Mouse (Mus musculus) megakaryocyte-erythroid progenitor cell, adult 5-6 weeks (primary cell): ENCODE measurements around the gene Kif5c. TPM values are rescaled to one million over a fixed set of nuclear protein-coding genes. Genes with fewer than 3 reads are reported as not detected.

Experiments used
- ATAC-seq: replicated peaks from 2 replicates; pipeline ENCODE4 v1.8.0; 2016; ENCODE audit warnings: mild to moderate bottlenecking, inconsistent platforms; ENCODE audit not compliant: severe bottlenecking, poor library complexity, low FRiP score, low TSS enrichment
- total RNA-seq, 2 experiments: library from RNA; stranded (forward) in 1 of 2; stranded (reverse) in 1 of 2; fragments of 200-1000, 215-1000 nt in 1 of 2; fragments of >200 nt in 1 of 2; fragmentation: Nextera tagmentation in 1 of 2; gene quantifications; 2 replicates each; pipeline ENCODE4 v1.2.3; 2014 to 2017

Gene Kif5c
- total RNA-seq, 2 experiments from 2014 or later: 0.09 to 2.0 TPM

- peak; percentile 56 for ATAC-seq
These were observed 115.1 kb downstream of the Kif5c start for GRCm38 (mm10) chr2:49734013-49734780.

DNA sequence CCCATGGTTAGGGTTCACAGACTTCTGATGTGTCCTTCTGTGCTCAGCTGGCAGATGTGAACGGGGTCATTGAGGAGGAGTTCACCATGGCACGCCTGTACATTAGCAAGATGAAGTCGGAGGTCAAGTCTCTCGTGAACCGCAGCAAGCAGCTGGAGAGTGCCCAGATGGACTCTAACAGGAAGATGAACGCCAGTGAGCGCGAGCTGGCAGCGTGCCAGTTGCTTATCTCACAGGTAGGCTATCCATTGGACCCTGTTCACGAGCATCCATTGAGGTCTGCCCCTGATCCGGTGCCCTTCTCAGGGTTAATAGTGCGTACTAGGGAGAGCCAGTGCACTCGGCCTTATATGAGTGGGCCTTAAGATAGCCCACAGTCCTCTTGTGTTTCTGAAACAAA is 116.3 kb downstream of the Kif5c start:
- ATAC-seq: no peak

- no peak for ATAC-seq
These were observed 119.9 kb downstream of the Kif5c start for GRCm38 (mm10) chr2:49739046-49739445.

DNA sequence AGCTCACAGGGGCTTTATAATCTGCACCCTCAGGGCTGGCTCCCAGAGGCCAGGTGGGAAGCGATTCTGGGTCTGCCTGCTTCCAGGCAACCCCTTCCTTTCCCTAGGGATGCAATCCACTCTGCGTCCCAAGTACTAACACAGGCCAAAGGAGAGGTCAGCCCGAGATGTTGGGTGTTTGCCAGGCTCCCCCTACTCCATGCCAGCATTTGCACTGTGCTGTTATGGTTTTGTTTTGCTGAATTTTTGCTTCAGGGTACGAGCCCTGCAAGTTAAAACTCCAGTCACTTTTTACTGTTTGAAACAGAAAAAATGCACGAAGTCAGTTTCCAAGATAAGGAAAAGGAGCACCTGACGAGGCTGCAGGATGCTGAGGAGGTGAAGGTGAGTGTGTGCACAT is 121.9 kb downstream of the Kif5c start:
- ATAC-seq: no peak

DNA sequence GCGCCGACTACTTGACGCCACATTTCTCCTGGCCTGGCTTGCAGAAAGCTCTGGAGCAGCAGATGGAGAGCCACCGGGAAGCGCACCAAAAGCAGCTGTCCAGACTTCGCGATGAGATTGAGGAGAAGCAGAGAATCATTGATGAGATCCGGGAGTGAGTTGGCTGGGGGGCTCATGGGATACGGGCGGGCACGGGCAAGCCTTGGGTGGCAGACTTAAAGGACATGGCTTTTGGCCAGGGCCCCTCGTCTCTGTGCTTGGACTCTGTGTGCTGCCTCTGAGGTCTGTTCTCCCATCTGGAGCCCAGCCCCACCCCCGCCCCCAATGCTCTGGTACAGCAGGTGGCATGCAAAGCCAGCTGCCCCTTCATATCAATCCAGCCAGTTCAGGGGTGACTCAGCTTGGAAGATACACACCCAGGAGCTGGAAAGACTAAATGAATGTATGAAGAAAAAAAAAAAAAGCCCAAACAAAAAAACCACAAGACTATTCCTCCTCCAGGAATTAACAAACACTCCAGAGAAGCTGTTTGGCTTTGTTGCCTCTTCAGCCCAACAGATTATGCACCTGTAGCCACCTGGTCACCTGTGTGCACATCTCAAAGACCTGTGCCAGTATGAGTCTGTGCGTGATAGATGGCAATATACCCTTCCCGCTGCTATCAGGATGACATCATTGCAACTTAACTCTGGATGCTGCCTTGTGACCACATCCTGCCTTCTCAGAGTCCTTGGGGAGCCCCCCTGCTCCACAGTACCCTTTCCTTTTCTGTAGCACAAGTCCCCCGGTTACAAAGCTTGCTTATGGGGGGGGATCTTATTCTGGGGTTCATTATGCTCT is 123.0 kb downstream of the Kif5c start:
- ATAC-seq: no peak

- ATAC-seq: no peak
These were observed 123.8 kb downstream of the Kif5c start for GRCm38 (mm10) chr2:49742919-49743318.

DNA sequence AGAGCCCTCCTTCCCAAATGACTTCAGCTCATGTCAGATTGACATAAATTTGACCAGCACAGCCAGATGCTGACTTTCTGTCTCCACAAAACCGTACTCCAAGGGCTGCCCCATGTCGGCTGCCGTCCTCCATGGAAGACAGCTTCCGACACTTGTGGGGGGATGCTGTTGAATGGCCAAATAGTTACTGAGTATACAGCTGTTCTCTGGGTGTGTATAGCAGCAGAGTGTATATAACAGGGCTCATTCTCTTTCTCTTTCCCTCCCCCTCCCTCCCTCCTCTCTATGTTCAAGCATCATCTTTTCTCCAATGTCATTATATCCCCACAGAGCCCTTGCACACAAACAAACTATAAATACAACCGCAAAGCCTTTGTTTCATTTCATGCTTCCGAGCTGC is 124.7 kb downstream of the Kif5c start:
- no peak for ATAC-seq

DNA sequence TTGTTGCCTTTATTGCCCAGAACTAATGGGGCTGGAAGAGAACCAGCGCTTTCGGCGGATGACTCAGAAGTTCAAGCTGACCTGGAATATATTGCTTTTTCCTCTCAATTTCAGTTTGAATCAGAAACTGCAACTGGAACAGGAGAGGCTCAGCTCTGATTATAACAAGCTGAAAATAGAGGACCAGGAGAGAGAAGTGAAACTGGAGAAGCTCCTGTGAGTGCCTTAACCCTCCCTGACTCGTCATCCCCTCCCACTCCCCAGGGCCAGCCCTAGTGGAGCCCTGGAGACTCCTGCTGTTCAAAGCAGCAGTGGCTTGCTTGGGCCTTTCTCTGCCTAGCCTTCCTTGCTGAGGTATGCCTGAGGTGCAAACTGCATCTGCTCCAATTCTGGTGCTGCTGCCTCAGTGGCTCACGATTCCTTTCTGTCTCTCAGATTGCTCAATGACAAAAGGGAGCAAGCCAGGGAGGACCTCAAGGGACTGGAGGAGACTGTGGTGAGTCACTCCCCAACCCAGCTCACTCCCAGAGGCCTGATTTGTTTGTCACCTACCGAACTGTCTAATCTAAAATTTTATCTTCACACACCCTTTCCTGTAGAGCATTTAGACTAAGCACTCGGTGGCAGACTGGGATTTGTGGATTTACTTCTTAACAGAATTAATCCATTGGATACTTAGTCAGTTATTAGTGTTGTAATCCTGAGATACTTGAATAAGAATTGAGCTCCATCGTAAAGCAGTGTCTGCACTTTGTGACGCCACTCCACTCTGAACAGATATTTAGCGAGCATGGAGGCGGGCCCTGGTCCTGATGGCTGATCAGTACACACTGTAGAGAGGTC is 125.4 kb downstream of the Kif5c start:
- ATAC-seq: no peak

- no peak for ATAC-seq
These were observed 126.1 kb downstream of the Kif5c start for GRCm38 (mm10) chr2:49745094-49745781.

GRCm38 (mm10) chr2:49746947-49747346 is 127.8 kb downstream of the Kif5c start:
- no peak for ATAC-seq

DNA sequence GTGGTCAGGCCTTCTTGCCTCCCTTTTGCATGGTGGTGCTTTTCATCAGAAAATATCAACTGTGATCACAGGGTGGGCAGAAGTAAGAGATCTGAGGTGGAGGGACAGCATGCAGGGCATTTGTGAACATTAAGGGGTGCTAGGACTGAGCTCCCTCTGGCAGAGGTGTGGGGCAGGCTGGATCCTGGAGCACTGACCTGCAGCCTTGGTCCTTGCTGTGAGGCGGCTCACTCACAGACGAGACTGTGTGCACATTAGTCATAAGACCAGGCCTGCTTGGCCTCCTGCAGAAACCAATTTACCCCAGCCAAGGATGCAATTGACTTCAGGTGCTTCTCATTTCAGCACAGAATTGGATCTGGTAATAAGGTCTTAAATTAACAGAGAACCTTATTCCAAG is 128.6 kb downstream of the Kif5c start:
- ATAC-seq: no peak

- ATAC-seq: peak; percentile 56
These were observed 129.7 kb downstream of the Kif5c start for GRCm38 (mm10) chr2:49748628-49749342.

GRCm38 (mm10) chr2:49749730-49750576 is 130.9 kb downstream of the Kif5c start:
- ATAC-seq: no peak

DNA sequence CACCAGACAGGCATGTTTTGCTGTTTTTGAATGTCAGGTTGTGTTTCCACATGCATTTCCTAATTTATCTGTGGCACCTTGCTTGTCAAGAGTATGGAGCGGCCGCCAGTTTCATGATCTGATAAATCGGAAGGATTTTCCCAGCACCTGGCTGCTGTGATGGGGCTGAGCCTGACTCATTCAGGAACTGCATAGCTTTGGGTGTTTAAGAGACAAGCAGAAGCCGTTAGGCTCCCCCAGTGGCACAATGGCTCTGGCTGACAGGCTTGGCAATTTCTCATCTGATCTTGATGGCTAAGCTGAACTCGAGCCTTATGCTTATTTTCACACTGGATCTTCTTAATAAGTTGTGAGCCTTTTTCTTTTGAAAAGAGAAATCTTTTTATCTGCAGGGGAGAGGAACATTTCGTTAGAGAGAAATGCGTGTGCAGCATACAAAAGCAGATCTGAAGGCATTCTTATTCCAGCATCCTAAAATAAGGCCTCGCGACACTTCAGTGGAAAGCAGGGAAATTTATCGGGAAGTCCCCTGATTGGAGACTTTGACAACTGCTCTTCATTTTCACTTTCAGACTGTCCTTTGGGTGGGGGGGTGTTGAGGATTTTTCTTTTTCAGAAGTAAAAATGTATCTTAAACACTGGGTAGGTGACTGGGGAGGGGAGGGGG is 132.6 kb downstream of the Kif5c start:
- no peak for ATAC-seq

DNA sequence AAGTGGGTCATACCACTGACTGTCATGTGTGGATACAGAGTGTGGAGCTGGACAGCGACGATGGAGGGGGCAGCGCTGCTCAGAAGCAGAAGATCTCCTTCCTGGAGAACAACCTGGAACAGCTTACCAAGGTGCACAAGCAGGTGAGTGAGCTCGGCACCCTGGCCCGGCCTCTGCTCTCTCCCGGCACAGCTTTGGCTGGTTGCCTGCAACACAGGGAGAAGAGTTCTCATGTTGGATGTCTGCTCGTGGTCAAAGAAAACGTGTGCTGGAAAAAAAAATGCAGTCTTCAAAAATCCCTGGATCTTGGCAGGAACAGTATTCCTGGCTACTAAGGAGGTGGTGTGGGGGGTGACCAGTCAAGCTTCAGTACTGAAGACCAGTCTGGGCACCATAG is 133.1 kb downstream of the Kif5c start:
- no peak for ATAC-seq

DNA sequence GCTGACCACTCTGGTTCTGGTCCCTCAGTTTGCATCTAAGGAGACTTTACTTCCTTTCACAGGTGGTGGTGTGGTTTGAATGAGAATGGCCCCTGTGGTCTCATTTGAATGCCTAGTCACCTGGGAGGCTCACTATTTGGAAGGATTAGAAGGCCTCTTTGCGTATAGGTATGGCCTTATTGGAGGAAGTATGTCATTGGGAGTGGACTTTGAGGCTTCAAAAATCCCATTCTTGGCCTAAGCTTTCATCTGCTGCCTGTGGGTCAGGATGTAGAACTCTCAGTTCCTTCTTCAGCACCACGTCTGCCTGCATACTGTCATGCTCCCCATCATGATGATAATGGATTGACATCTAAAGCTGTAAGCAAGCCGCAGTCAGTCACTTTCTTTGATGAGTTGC is 134.0 kb downstream of the Kif5c start:
- ATAC-seq: no peak

DNA sequence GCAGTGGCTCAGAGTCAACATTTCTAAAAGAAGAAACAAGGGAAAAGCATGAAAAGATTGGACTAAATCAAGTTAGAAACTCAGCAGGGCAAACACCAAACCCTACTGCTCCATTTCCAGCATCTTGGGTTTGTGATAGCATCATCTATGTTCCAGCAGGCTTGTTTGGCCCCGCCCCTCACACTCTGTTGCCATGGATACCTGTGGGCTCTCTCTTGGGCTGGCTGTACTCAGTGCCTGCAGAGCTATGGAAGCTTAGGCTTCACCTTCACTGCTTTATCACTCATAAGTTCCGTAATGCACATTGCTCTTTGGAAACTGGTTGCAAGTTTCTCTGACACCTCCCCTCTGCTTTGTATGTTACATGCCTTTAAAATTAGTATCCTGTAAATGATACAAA is 136.0 kb downstream of the Kif5c start:
- ATAC-seq: peak; percentile 77
